10 mouse cellular contexts compared by ENCODE assay signal in the genomic region with DNA sequence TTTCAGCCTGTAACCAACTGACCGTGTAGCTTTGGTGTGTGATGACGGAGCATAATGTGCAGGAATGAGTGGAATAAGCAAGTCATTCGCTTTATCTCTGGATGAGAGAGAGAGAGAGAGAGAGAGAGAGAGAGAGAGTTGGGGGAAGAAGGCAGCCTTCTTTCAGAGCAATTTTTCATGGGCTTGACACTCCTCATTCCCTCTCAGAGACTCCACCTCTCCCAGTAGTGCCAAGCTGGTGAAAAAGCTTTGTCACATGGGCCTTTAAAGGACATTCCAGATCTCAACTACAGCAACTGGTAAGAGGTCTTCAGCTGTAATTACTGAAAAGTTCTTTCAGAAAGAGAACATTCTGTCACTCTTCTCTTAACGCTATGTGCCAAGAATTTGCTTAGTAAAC. TPM values are rescaled to one million over a fixed set of nuclear protein-coding genes. Genes with fewer than 3 reads are reported as not detected.
DNase-seq lines count a peak whose midpoint lies in the region; ATAC-seq and TF ChIP-seq lines count a peak whose summit lies in the region.
"Had no signal": no experiment of that assay in that cellular context is flagged by ENCODE, and none has a peak within 500 bp of the region (broad histone marks: within the 10 kb centered on the region; RNA-seq: fewer than 3 reads in every experiment).

No protein-coding gene starts in this region.

- TF ChIP-seq POLR2A in liver, adult 2 months (IDR thresholded peaks at IDR 0.05; ENCODE audit: extremely low read depth, insufficient read depth, low read length) = no peak
- no peak for TF ChIP-seq POLR2A in olfactory bulb, adult 2 months (IDR thresholded peaks at IDR 0.05; ENCODE audit: insufficient read depth, low read depth, low read length)

- no peak overlapping the region for H3K4me2 ChIP-seq in midbrain, postnatal 0 days (ENCODE audit: low read depth, low read length, poor library complexity, severe bottlenecking)
- no peak overlapping the region for H3K4me2 ChIP-seq in midbrain, embryonic 16.5 days (ENCODE audit: low read length)
- H3K4me2 ChIP-seq in midbrain, embryonic 15.5 days = no peak overlapping the region
- H3K4me2 ChIP-seq: limb, embryonic 12.5 days had no signal

- WGBS in midbrain, postnatal 0 days = 78% methylated on average over 4 of the region's 4 CpGs
- WGBS in midbrain, embryonic 16.5 days = 75% methylated on average over 4 of the region's 4 CpGs
- 48% methylated on average over 4 of the region's 4 CpGs for WGBS in liver, adult 2 months
- 65% methylated on average over 4 of the region's 4 CpGs for WGBS in olfactory bulb, adult 2 months
- 78% methylated on average over 4 of the region's 4 CpGs for WGBS in midbrain, embryonic 15.5 days

- no peak overlapping the region for H3K9ac ChIP-seq in midbrain, postnatal 0 days (replicated peaks; ENCODE audit: low read length, poor library complexity, severe bottlenecking)
- H3K9ac ChIP-seq in midbrain, embryonic 16.5 days (ENCODE audit: low read depth, low read length) = no peak overlapping the region
- no peak overlapping the region for H3K9ac ChIP-seq in liver, adult 2 months (ENCODE audit: low read depth, low read length)
- no peak overlapping the region for H3K9ac ChIP-seq in midbrain, embryonic 15.5 days
- H3K9ac ChIP-seq: limb, embryonic 12.5 days had no signal

- no peak for DNase-seq in gastrocnemius, adult 2 months
- no peak for DNase-seq in gastrocnemius, postnatal 4 days (ENCODE audit: low spot score in 2 of 2)
- peak; percentile 65 for DNase-seq in midbrain, postnatal 0 days (ENCODE audit: low spot score)
- peak; percentile 72 for DNase-seq in liver, adult 2 months (ENCODE audit: extremely low read depth, low read depth, low spot score)
- no peak for DNase-seq in urinary bladder, adult 18-20 months (ENCODE audit: low spot score in 2 of 2)
- DNase-seq: kidney, adult 18-20 months had no signal

- TF ChIP-seq CTCF in gastrocnemius, adult 2 months (IDR thresholded peaks at IDR 0.05) = no peak
- TF ChIP-seq CTCF in midbrain, postnatal 0 days (IDR thresholded peaks at IDR 0.05) = no peak
- no peak for TF ChIP-seq CTCF in liver, adult 2 months (IDR thresholded peaks at IDR 0.05; ENCODE audit: low read depth, low read length)
- TF ChIP-seq CTCF in olfactory bulb, adult 2 months (IDR thresholded peaks at IDR 0.05; ENCODE audit: insufficient read depth, low read depth, low read length) = no peak

- peak overlapping the region; percentile 51 for H3K27ac ChIP-seq in gastrocnemius, adult 2 months
- no peak overlapping the region for H3K27ac ChIP-seq in midbrain, postnatal 0 days (ENCODE audit: low read depth, low read length)
- no peak overlapping the region for H3K27ac ChIP-seq in midbrain, embryonic 16.5 days (ENCODE audit: low read length)
- peak overlapping the region; percentile 88 for H3K27ac ChIP-seq in liver, adult 2 months (replicated peaks; ENCODE audit: insufficient read depth, low read depth, low read length)
- 0 out of 2 replicates have a peak overlapping the region, but pooled peaks have one; percentile 77 for H3K27ac ChIP-seq in olfactory bulb, adult 2 months (ENCODE audit: insufficient read depth, low read depth, low read length)
- no peak overlapping the region for H3K27ac ChIP-seq in midbrain, embryonic 15.5 days
- H3K27ac ChIP-seq: limb, embryonic 12.5 days had no signal

- no peaks in the 10 kb centered on the region for H3K4me1 ChIP-seq in midbrain, postnatal 0 days (ENCODE audit: insufficient read depth, low read length)
- no peaks in the 10 kb centered on the region for H3K4me1 ChIP-seq in midbrain, embryonic 16.5 days (ENCODE audit: control insufficient read depth, insufficient read depth, low read length)
- peaks cover 20% of the 10 kb centered on the region for H3K4me1 ChIP-seq in liver, adult 2 months (ENCODE audit: control insufficient read depth, insufficient read depth, low read length)
- no peaks in the 10 kb centered on the region for H3K4me1 ChIP-seq in olfactory bulb, adult 2 months (ENCODE audit: control insufficient read depth, insufficient read depth, low read length)
- H3K4me1 ChIP-seq in midbrain, embryonic 15.5 days = no peaks in the 10 kb centered on the region
- H3K4me1 ChIP-seq: limb, embryonic 12.5 days had no signal

- ATAC-seq in midbrain, postnatal 0 days (ENCODE audit: low FRiP score) = 0 out of 2 replicates have a peak, but pooled peaks have one; percentile 39
- no peak; the same call in 1 of the 2 replicates for ATAC-seq in midbrain, embryonic 16.5 days
- ATAC-seq in midbrain, embryonic 15.5 days (replicated peaks) = no peak

- H3K27me3 ChIP-seq in midbrain, postnatal 0 days (ENCODE audit: insufficient read depth, low read length) = no peaks in the 10 kb centered on the region
- no peaks in the 10 kb centered on the region for H3K27me3 ChIP-seq in midbrain, embryonic 16.5 days (ENCODE audit: control insufficient read depth, insufficient read depth, low read depth, low read length)
- no peaks in the 10 kb centered on the region for H3K27me3 ChIP-seq in liver, adult 2 months (ENCODE audit: control insufficient read depth, insufficient read depth, low read length)
- no peaks in the 10 kb centered on the region for H3K27me3 ChIP-seq in midbrain, embryonic 15.5 days (replicated peaks)
- H3K27me3 ChIP-seq: limb, embryonic 12.5 days had no signal

- H3K9me3 ChIP-seq in midbrain, postnatal 0 days (ENCODE audit: low read length) = no peaks in the 10 kb centered on the region
- H3K9me3 ChIP-seq in midbrain, embryonic 16.5 days (replicated peaks; ENCODE audit: control insufficient read depth, low read length, poor library complexity, severe bottlenecking) = no peaks in the 10 kb centered on the region
- no peaks in the 10 kb centered on the region for H3K9me3 ChIP-seq in midbrain, embryonic 15.5 days
- H3K9me3 ChIP-seq: limb, embryonic 12.5 days had no signal

- no peak overlapping the region for H3K4me3 ChIP-seq in gastrocnemius, adult 2 months
- H3K4me3 ChIP-seq in midbrain, postnatal 0 days (ENCODE audit: low read depth, low read length) = no peak overlapping the region
- no peak overlapping the region for H3K4me3 ChIP-seq in midbrain, embryonic 16.5 days (ENCODE audit: low read depth, low read length)
- no peak overlapping the region for H3K4me3 ChIP-seq in liver, adult 2 months (ENCODE audit: insufficient read depth, low read depth, low read length)
- H3K4me3 ChIP-seq in olfactory bulb, adult 2 months (ENCODE audit: insufficient read depth, low read depth, low read length) = no peak overlapping the region
- H3K4me3 ChIP-seq in midbrain, embryonic 15.5 days = no peak overlapping the region
- H3K4me3 ChIP-seq: limb, embryonic 12.5 days had no signal

- H3K36me3 ChIP-seq in midbrain, postnatal 0 days (ENCODE audit: insufficient read depth, low read length) = no peaks in the 10 kb centered on the region
- no peaks in the 10 kb centered on the region for H3K36me3 ChIP-seq in midbrain, embryonic 16.5 days (ENCODE audit: control insufficient read depth, insufficient read depth, low read length)
- no peaks in the 10 kb centered on the region for H3K36me3 ChIP-seq in liver, adult 2 months (ENCODE audit: control insufficient read depth, insufficient read depth, low read length)
- no peaks in the 10 kb centered on the region for H3K36me3 ChIP-seq in midbrain, embryonic 15.5 days (replicated peaks)
- H3K36me3 ChIP-seq: limb, embryonic 12.5 days had no signal

- intact Hi-C loops in gastrocnemius, adult 2 months (cut with DNase I) = no loop called here

- H3K79me2 ChIP-seq in liver, adult 2 months (ENCODE audit: control insufficient read depth, insufficient read depth, low read length) = no peaks in the 10 kb centered on the region

RNA-seq across cellular contexts. Expression of a gene that starts 18.3 kb away (rescaled TPM):
- 100 to 1,000 TPM; 104 to 168 TPM for total RNA-seq in gastrocnemius, adult 2 months (2021)
- 10 to 100 TPM; 75.6 to 81.5 TPM for total RNA-seq in gastrocnemius, postnatal 4 days (2021)
- total RNA-seq in midbrain, postnatal 0 days (2014; rRNA removed) = 79.1 and 90.3 TPM in 2 replicates
- 159 and 160 TPM in 2 replicates for polyA plus RNA-seq in midbrain, postnatal 0 days (2015; fragmentation: Nextera tagmentation; extraction: Ambion mirVana)
- polyA plus RNA-seq in midbrain, embryonic 16.5 days (2015; fragmentation: Nextera tagmentation; extraction: Ambion mirVana) = 127 and 137 TPM in 2 replicates
- total RNA-seq in liver, adult 2 months (2014; rRNA removed) = 413 and 458 TPM in 2 replicates
- 221 and 315 TPM in 2 replicates for polyA plus RNA-seq in liver, adult 2 months (2012; rRNA removed)
- 347 TPM in 1 of 2 replicates, not detected in the other for polyA plus RNA-seq in olfactory bulb, adult 2 months (2012; ENCODE audit: insufficient read depth, insufficient read length, low replicate concordance, missing spikeins)
- polyA plus RNA-seq in midbrain, embryonic 15.5 days (2015; fragmentation: Nextera tagmentation; extraction: Ambion mirVana) = 126 and 140 TPM in 2 replicates

Comparison
In these comparisons a context has a peak if more than half of its experiments do, and no peak if none do; other contexts are left out.
1. DNase-seq: peak in midbrain, postnatal 0 days (single experiment) and liver, adult 2 months (single experiment); none in gastrocnemius, adult 2 months (single experiment), gastrocnemius, postnatal 4 days (0 of 2) and urinary bladder, adult 18-20 months (0 of 2).
2. H3K27ac ChIP-seq: peak in gastrocnemius, adult 2 months (single experiment), liver, adult 2 months (single experiment) and olfactory bulb, adult 2 months (single experiment); none in midbrain, postnatal 0 days (single experiment), midbrain, embryonic 16.5 days (single experiment) and midbrain, embryonic 15.5 days (single experiment).